In genomic region chr6:127122221-127122806, GRCm38 (mm10) we compare ENCODE assay signal across 12 mouse cellular contexts. TPM values are rescaled to one million over a fixed set of nuclear protein-coding genes. Genes with fewer than 3 reads are reported as not detected.
DNase-seq lines count a peak whose midpoint lies in the region; ATAC-seq and TF ChIP-seq lines count a peak whose summit lies in the region.
"Had no signal": no experiment of that assay in that cellular context is flagged by ENCODE, and none has a peak within 500 bp of the region (broad histone marks: within the 10 kb centered on the region; RNA-seq: fewer than 3 reads in every experiment).

No protein-coding gene starts in this region.

- no peaks in the 10 kb centered on the region for H3K9me3 ChIP-seq in liver, embryonic 14.5 days (ENCODE audit: control insufficient read depth, low read length)
- no peaks in the 10 kb centered on the region for H3K9me3 ChIP-seq in liver, embryonic 12.5 days (replicated peaks)
- no peaks in the 10 kb centered on the region for H3K9me3 ChIP-seq in G1E (replicated peaks)
- H3K9me3 ChIP-seq in intestine, embryonic 14.5 days (ENCODE audit: control insufficient read depth, low read length) = no peaks in the 10 kb centered on the region

- H3K9ac ChIP-seq in liver, embryonic 14.5 days (replicated peaks) = no peak overlapping the region
- H3K9ac ChIP-seq in liver, embryonic 12.5 days = no peak overlapping the region
- no peak overlapping the region for H3K9ac ChIP-seq in intestine, embryonic 14.5 days (ENCODE audit: low read length)

- 55% methylated on average over 4 of the region's 4 CpGs for WGBS in liver, embryonic 14.5 days (ENCODE audit: insufficient replicate concordance)
- 54% methylated on average over 4 of the region's 4 CpGs for WGBS in liver, embryonic 12.5 days (ENCODE audit: insufficient replicate concordance)
- 71% methylated on average over 4 of the region's 4 CpGs for WGBS in intestine, embryonic 14.5 days

- H3K27ac ChIP-seq in liver, embryonic 14.5 days = no peak overlapping the region
- no peak overlapping the region for H3K27ac ChIP-seq in liver, embryonic 12.5 days
- H3K27ac ChIP-seq in intestine, embryonic 14.5 days (ENCODE audit: low read depth) = no peak overlapping the region

- TF ChIP-seq CTCF in liver, embryonic 14.5 days (IDR thresholded peaks at IDR 0.05; ENCODE audit: low read depth) = peak; percentile 60
- TF ChIP-seq CTCF in G1E (IDR thresholded peaks at IDR 0.05; ENCODE audit: low read depth, low read length) = peak; percentile 58; the same call in 1 of the 2 replicates

- no peaks in the 10 kb centered on the region for H3K4me1 ChIP-seq in liver, embryonic 14.5 days (replicated peaks; ENCODE audit: control insufficient read depth in 2 of 2, insufficient read depth in 2 of 2, low read length in 1 of 2)
- H3K4me1 ChIP-seq in liver, embryonic 12.5 days = no peaks in the 10 kb centered on the region
- peaks cover 17% of the 10 kb centered on the region for H3K4me1 ChIP-seq in G1E (ENCODE audit: insufficient read depth, low read depth, low read length)
- H3K4me1 ChIP-seq in intestine, embryonic 14.5 days (replicated peaks; ENCODE audit: control insufficient read depth, insufficient read depth, low read length) = no peaks in the 10 kb centered on the region

- peak; percentile 51 for DNase-seq in embryo, embryonic 10 days (ENCODE audit: low spot score)
- DNase-seq in embryo, embryonic 10.5 days (ENCODE audit: low spot score) = no peak
- no peak for DNase-seq in liver, embryonic 14.5 days (ENCODE audit: low read depth in 3 of 3, low spot score in 3 of 3)
- no peak for DNase-seq in G1E (ENCODE audit: low spot score)
- DNase-seq in intestine, embryonic 14.5 days (ENCODE audit: low spot score) = no peak
- no peak for DNase-seq in cerebellum, postnatal 4 days (ENCODE audit: low spot score in 2 of 2)
- DNase-seq in gastrocnemius, postnatal 10 days = no peak
- DNase-seq: cerebellum, adult 9-11 months had no signal

- no peaks in the 10 kb centered on the region for H3K27me3 ChIP-seq in liver, embryonic 14.5 days (ENCODE audit: control insufficient read depth, insufficient read depth, low read length)
- peaks cover 10% of the 10 kb centered on the region; the same call in 1 of the 2 replicates for H3K27me3 ChIP-seq in liver, embryonic 12.5 days (replicated peaks)
- peaks cover 22% of the 10 kb centered on the region for H3K27me3 ChIP-seq in G1E (ENCODE audit: insufficient read depth, low read length)
- no peaks in the 10 kb centered on the region for H3K27me3 ChIP-seq in intestine, embryonic 14.5 days (replicated peaks; ENCODE audit: control insufficient read depth, insufficient read depth, low read length)

- H3K36me3 ChIP-seq in liver, embryonic 14.5 days (replicated peaks; ENCODE audit: control insufficient read depth, insufficient read depth, low read depth) = no peaks in the 10 kb centered on the region
- no peaks in the 10 kb centered on the region for H3K36me3 ChIP-seq in liver, embryonic 12.5 days
- peaks cover 24% of the 10 kb centered on the region for H3K36me3 ChIP-seq in G1E (replicated peaks)
- H3K36me3 ChIP-seq in intestine, embryonic 14.5 days (ENCODE audit: control insufficient read depth, insufficient read depth, low read length) = peaks cover 11% of the 10 kb centered on the region

- no peak overlapping the region for H3K4me3 ChIP-seq in liver, embryonic 14.5 days (ENCODE audit: insufficient read depth in 1 of 2, low read depth in 2 of 2, low read length in 2 of 2)
- H3K4me3 ChIP-seq in liver, embryonic 12.5 days = no peak overlapping the region
- H3K4me3 ChIP-seq in G1E (ENCODE audit: low read depth, low read length) = no peak overlapping the region
- H3K4me3 ChIP-seq in intestine, embryonic 14.5 days (ENCODE audit: low read depth, low read length) = no peak overlapping the region

- no peak for TF ChIP-seq EP300 in liver, embryonic 14.5 days (IDR thresholded peaks at IDR 0.05; ENCODE audit: low read depth)

- H3K4me2 ChIP-seq in liver, embryonic 14.5 days (ENCODE audit: low read depth) = no peak overlapping the region
- no peak overlapping the region for H3K4me2 ChIP-seq in liver, embryonic 12.5 days
- H3K4me2 ChIP-seq in intestine, embryonic 14.5 days (ENCODE audit: low read length) = no peak overlapping the region

- no peak for ATAC-seq in liver, embryonic 14.5 days (ENCODE audit: insufficient read depth)
- no peak for ATAC-seq in liver, embryonic 12.5 days
- peak; percentile 62; the same call in 1 of the 2 replicates for ATAC-seq in G1E (ENCODE audit: extremely low read depth, insufficient number of reproducible peaks, low FRiP score, poor library complexity, severe bottlenecking)
- ATAC-seq in intestine, embryonic 14.5 days (replicated peaks; ENCODE audit: low FRiP score, low TSS enrichment, low read depth) = 0 out of 2 replicates have a peak, but pooled peaks have one; percentile 25

RNA-seq across cellular contexts. Expression of gene Tigar, which starts 13.0 kb away (rescaled TPM):
- polyA plus RNA-seq in liver, embryonic 14.5 days (2012; rRNA removed) = 0.53 and 0.75 TPM in 2 replicates
- 0.29 and 0.43 TPM in 2 replicates for polyA plus RNA-seq in liver, embryonic 14.5 days (2014; fragmentation: Nextera tagmentation; extraction: Ambion mirVana)
- 1.5 and 2.0 TPM in 2 replicates for polyA plus RNA-seq in liver, embryonic 12.5 days (2016; fragmentation: Nextera tagmentation; extraction: Ambion mirVana)
- total RNA-seq in G1E (2014; fragmentation: Nextera tagmentation) (2.5 and 3.4 TPM in 2 replicates), G1E (2017) (4.0 and 4.7 TPM in 2 replicates)
- polyA plus RNA-seq in G1E (2012) = 0.94 and 1.1 TPM in 2 replicates
- 4.4 and 5.3 TPM in 2 replicates for polyA plus RNA-seq in intestine, embryonic 14.5 days (2014; fragmentation: Nextera tagmentation; extraction: Ambion mirVana)
- total RNA-seq in gastrocnemius, postnatal 10 days (2021) = 1 to 10 TPM; 8.3 to 8.9 TPM

RNA-seq across cellular contexts. Expression of gene Ccnd2, which starts 29.7 kb away (rescaled TPM):
- 4.9 and 7.5 TPM in 2 replicates for polyA plus RNA-seq in liver, embryonic 14.5 days (2012; rRNA removed)
- 52.5 and 59.4 TPM in 2 replicates for polyA plus RNA-seq in liver, embryonic 14.5 days (2014; fragmentation: Nextera tagmentation; extraction: Ambion mirVana)
- 136 and 148 TPM in 2 replicates for polyA plus RNA-seq in liver, embryonic 12.5 days (2016; fragmentation: Nextera tagmentation; extraction: Ambion mirVana)
- 549 and 656 TPM in 2 replicates for total RNA-seq in G1E (2014; fragmentation: Nextera tagmentation)
- total RNA-seq in G1E (2017) = 127 and 152 TPM in 2 replicates
- polyA plus RNA-seq in G1E (2012) = 822 and 1,195 TPM in 2 replicates
- 1,100 and 1,123 TPM in 2 replicates for polyA plus RNA-seq in intestine, embryonic 14.5 days (2014; fragmentation: Nextera tagmentation; extraction: Ambion mirVana)
- 10 to 100 TPM; 33.2 to 52.1 TPM for total RNA-seq in gastrocnemius, postnatal 10 days (2021)

RNA-seq across cellular contexts. Expression of gene Fgf23, which starts 49.6 kb away (rescaled TPM):
- polyA plus RNA-seq in liver, embryonic 14.5 days (2012; rRNA removed) = not detected in 2 replicates
- polyA plus RNA-seq in liver, embryonic 14.5 days (2014; fragmentation: Nextera tagmentation; extraction: Ambion mirVana) = not detected in 2 replicates
- polyA plus RNA-seq in liver, embryonic 12.5 days (2016; fragmentation: Nextera tagmentation; extraction: Ambion mirVana) = not detected in 2 replicates
- not detected in 2 replicates for total RNA-seq in G1E (2014; fragmentation: Nextera tagmentation)
- total RNA-seq in G1E (2017) = 0.12 and 0.22 TPM in 2 replicates
- polyA plus RNA-seq in G1E (2012) = not detected in 2 replicates
- polyA plus RNA-seq in intestine, embryonic 14.5 days (2014; fragmentation: Nextera tagmentation; extraction: Ambion mirVana) = not detected in 2 replicates
- total RNA-seq in gastrocnemius, postnatal 10 days (2021) = under 1 TPM in 1 of 2 experiments, not detected in 1; 0.14 TPM
- total RNA-seq: neutrophil, adult 5-6 weeks had no signal
- polyA plus RNA-seq: gonadal fat pad, adult 2 months; lung, embryonic 16.5 days had no signal

Comparison
In these comparisons a context has a peak if more than half of its experiments do, and no peak if none do; other contexts are left out.
1. ATAC-seq: peak in G1E (single experiment) and intestine, embryonic 14.5 days (single experiment); none in liver, embryonic 14.5 days (single experiment) and liver, embryonic 12.5 days (single experiment).